In the genomic region with DNA sequence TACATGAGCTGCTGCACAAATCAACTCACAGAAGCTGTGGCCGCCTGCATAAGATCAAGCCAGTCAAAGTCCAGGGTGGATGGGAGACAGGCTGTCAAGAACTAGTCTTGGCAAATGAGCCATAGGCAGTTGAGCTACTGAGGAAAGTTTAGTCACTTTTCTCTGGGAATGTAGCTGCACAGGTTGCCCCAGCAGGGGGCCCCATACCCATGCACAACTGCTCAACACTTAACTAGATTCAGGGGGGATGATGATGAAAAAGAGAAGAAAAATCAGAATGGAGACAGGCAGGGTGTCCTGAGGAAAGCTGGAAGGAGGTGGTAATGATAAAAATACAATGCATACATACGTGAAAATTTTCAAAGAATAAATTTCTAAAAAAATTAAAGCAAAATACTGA, we compare ENCODE assay signal across 9 mouse cellular contexts. TPM values are rescaled to one million over a fixed set of nuclear protein-coding genes. Genes with fewer than 3 reads are reported as not detected.
DNase-seq lines count a peak whose midpoint lies in the region; ATAC-seq and TF ChIP-seq lines count a peak whose summit lies in the region.
"Had no signal": no experiment of that assay in that cellular context is flagged by ENCODE, and none has a peak within 500 bp of the region (broad histone marks: within the 10 kb centered on the region; RNA-seq: fewer than 3 reads in every experiment).

No protein-coding gene starts in this region.

- H3K9ac ChIP-seq in intestine, postnatal 0 days (ENCODE audit: low read depth, low read length) = no peak overlapping the region
- no peak overlapping the region for H3K9ac ChIP-seq in intestine, embryonic 15.5 days
- H3K9ac ChIP-seq in liver, postnatal 0 days (replicated peaks) = no peak overlapping the region
- H3K9ac ChIP-seq: limb, embryonic 12.5 days had no signal

- 0 out of 2 replicates have a peak, but pooled peaks cover 3% of the 10 kb centered on the region for H3K36me3 ChIP-seq in intestine, postnatal 0 days (ENCODE audit: control insufficient read depth, insufficient read depth)
- H3K36me3 ChIP-seq in intestine, embryonic 15.5 days = no peaks in the 10 kb centered on the region; the same call in 1 of the 2 replicates
- peaks cover 13% of the 10 kb centered on the region; the same call in 1 of the 2 replicates for H3K36me3 ChIP-seq in liver, postnatal 0 days (replicated peaks; ENCODE audit: insufficient read depth, low read length)

- peak; percentile 44 for DNase-seq in CD4-positive helper T cell, adult 2 months (ENCODE audit: low read depth, low spot score)
- peak; percentile 20 for DNase-seq in ZHBTc4 (ENCODE audit: low read depth, low spot score)
- DNase-seq in gastrocnemius, adult 18-20 months (ENCODE audit: low spot score) = peak; percentile 32
- DNase-seq in liver, postnatal 0 days = peak; percentile 37
- DNase-seq in thymus, postnatal 14 days = peak; percentile 40
- no peak for DNase-seq in left cerebral cortex, adult 11 months (ENCODE audit: low spot score)

- no peaks in the 10 kb centered on the region for H3K4me1 ChIP-seq in intestine, postnatal 0 days (replicated peaks; ENCODE audit: control insufficient read depth, insufficient read depth, low read length)
- no peaks in the 10 kb centered on the region for H3K4me1 ChIP-seq in intestine, embryonic 15.5 days (replicated peaks)
- H3K4me1 ChIP-seq in liver, postnatal 0 days (ENCODE audit: insufficient read depth) = no peaks in the 10 kb centered on the region
- H3K4me1 ChIP-seq: limb, embryonic 12.5 days had no signal

- H3K9me3 ChIP-seq in intestine, postnatal 0 days (ENCODE audit: control insufficient read depth) = no peaks in the 10 kb centered on the region
- no peaks in the 10 kb centered on the region for H3K9me3 ChIP-seq in intestine, embryonic 15.5 days
- no peaks in the 10 kb centered on the region for H3K9me3 ChIP-seq in liver, postnatal 0 days (ENCODE audit: low read length)
- H3K9me3 ChIP-seq: limb, embryonic 12.5 days had no signal

- peak; percentile 72 for TF ChIP-seq CTCF in intestine, postnatal 0 days (IDR thresholded peaks at IDR 0.05; ENCODE audit: low read depth)
- TF ChIP-seq CTCF in liver, postnatal 0 days (IDR thresholded peaks at IDR 0.05; ENCODE audit: low read depth) = peak; percentile 68

- no peak overlapping the region for H3K4me2 ChIP-seq in intestine, postnatal 0 days (replicated peaks; ENCODE audit: low read depth)
- no peak overlapping the region for H3K4me2 ChIP-seq in intestine, embryonic 15.5 days (replicated peaks)
- H3K4me2 ChIP-seq in liver, postnatal 0 days (ENCODE audit: low read depth, low read length) = no peak overlapping the region
- H3K4me2 ChIP-seq: limb, embryonic 12.5 days had no signal

- WGBS in intestine, postnatal 0 days = 77% methylated on average over 2 of the region's 2 CpGs
- WGBS in intestine, embryonic 15.5 days = 88% methylated on average over 2 of the region's 2 CpGs
- 69% methylated on average over 2 of the region's 2 CpGs for WGBS in liver, postnatal 0 days (ENCODE audit: insufficient replicate concordance)

- TF ChIP-seq EP300 in liver, postnatal 0 days (IDR thresholded peaks at IDR 0.05; ENCODE audit: low read depth) = no peak

- no peaks in the 10 kb centered on the region for H3K27me3 ChIP-seq in intestine, postnatal 0 days (replicated peaks; ENCODE audit: control insufficient read depth, insufficient read depth, low read length)
- H3K27me3 ChIP-seq in intestine, embryonic 15.5 days (replicated peaks) = no peaks in the 10 kb centered on the region
- H3K27me3 ChIP-seq in liver, postnatal 0 days (ENCODE audit: insufficient read depth, low read length) = no peaks in the 10 kb centered on the region
- H3K27me3 ChIP-seq: limb, embryonic 12.5 days had no signal

- H3K4me3 ChIP-seq in intestine, postnatal 0 days (ENCODE audit: low read depth, low read length) = no peak overlapping the region
- no peak overlapping the region for H3K4me3 ChIP-seq in intestine, embryonic 15.5 days (replicated peaks)
- no peak overlapping the region for H3K4me3 ChIP-seq in liver, postnatal 0 days (ENCODE audit: low read depth, low read length)
- H3K4me3 ChIP-seq: limb, embryonic 12.5 days had no signal

- H3K27ac ChIP-seq in intestine, postnatal 0 days (ENCODE audit: low read depth, low read length) = no peak overlapping the region
- no peak overlapping the region for H3K27ac ChIP-seq in intestine, embryonic 15.5 days
- H3K27ac ChIP-seq in liver, postnatal 0 days (ENCODE audit: low read depth) = no peak overlapping the region
- H3K27ac ChIP-seq: limb, embryonic 12.5 days had no signal

- ATAC-seq in intestine, postnatal 0 days = no peak
- ATAC-seq in intestine, embryonic 15.5 days = no peak
- ATAC-seq in liver, postnatal 0 days = no peak

RNA-seq across cellular contexts. Expression of a gene that starts 42.7 kb away (rescaled TPM):
- 7.7 and 7.8 TPM in 2 replicates for polyA plus RNA-seq in intestine, postnatal 0 days (2015; fragmentation: Nextera tagmentation; extraction: Ambion mirVana)
- polyA plus RNA-seq in intestine, embryonic 15.5 days (2015; fragmentation: Nextera tagmentation; extraction: Ambion mirVana) = 12.6 and 14.3 TPM in 2 replicates
- total RNA-seq in gastrocnemius, adult 18-20 months (2021) = 10 to 100 TPM; 41.5 to 41.9 TPM
- 2.3 and 2.8 TPM in 2 replicates for polyA plus RNA-seq in liver, postnatal 0 days (2015; fragmentation: Nextera tagmentation; extraction: Ambion mirVana)

RNA-seq across cellular contexts. Expression of a gene that starts 57.8 kb away (rescaled TPM):
- polyA plus RNA-seq in intestine, postnatal 0 days (2015; fragmentation: Nextera tagmentation; extraction: Ambion mirVana) = 10.9 and 11.9 TPM in 2 replicates
- polyA plus RNA-seq in intestine, embryonic 15.5 days (2015; fragmentation: Nextera tagmentation; extraction: Ambion mirVana) = 27.0 and 28.0 TPM in 2 replicates
- 10 to 100 TPM; 20.3 to 20.5 TPM for total RNA-seq in gastrocnemius, adult 18-20 months (2021)
- polyA plus RNA-seq in liver, postnatal 0 days (2015; fragmentation: Nextera tagmentation; extraction: Ambion mirVana) = 5.3 and 6.9 TPM in 2 replicates
